Mouse (Mus musculus) B cell, adult (primary cell): ENCODE results near the gene Olfr420. TPM values are rescaled to one million over a fixed set of nuclear protein-coding genes. Genes with fewer than 3 reads are reported as not detected.

Experiments used
- total RNA-seq: library from RNA; stranded (reverse); gene quantifications from 4 replicates; pipeline ENCODE4 v1.2.4, GENCODE M21; 2023; ENCODE audit not compliant: inconsistent age

Gene Olfr420
- total RNA-seq: not detected in 4 replicates

DNA sequence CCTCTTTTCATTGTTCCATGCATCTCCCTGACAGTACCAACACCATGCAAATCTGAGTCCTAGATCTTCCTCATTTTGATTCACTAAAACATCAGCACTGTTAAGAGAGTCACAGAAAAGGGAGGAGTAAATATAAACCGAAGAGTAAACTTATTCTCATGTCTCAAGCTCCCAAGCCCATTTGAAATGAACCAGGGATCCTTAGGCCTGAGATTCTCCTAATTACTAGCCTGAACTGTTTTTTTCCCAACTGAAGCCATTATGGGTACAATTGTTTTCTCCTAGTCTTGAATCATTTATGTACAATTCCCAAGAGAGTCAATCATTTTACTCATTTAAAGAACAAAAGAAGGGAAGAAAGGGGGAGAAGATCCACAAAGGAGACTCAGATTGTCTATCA lies at the start of gene Olfr420:
Gene Olfr420 (plus strand): TSS at position 301 of the 400 bp plus-strand sequence.

GRCm38 (mm10) chr1:174121062-174121461 lies 34.4 kb upstream of the Olfr420 start, which contains the start of gene Olfr231:
Gene Olfr231, minus strand, starts transcription at chr1:174121162.

DNA sequence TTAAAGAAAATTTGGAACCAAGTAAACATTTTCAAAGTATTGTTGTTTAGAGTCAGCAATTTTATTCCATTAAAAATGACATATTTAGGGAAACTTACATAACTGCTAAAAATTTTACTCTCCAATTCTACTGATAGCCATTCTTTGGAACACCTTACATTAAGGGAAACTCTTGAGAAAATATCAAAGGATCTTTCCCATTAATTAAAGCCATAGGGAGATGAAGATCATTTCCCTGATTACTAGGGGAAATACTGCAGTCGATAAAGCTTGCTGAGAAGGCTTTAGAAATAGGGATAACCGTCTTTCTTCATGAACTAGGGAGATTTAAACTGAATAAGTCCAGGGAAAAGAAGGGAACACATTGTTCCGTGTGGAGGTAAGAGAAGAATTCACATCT lies 24.2 kb upstream of the Olfr420 start, which contains the start of gene Olfr424:
Gene Olfr424 (plus strand): TSS at position 301 of the 400 bp plus-strand sequence.

DNA sequence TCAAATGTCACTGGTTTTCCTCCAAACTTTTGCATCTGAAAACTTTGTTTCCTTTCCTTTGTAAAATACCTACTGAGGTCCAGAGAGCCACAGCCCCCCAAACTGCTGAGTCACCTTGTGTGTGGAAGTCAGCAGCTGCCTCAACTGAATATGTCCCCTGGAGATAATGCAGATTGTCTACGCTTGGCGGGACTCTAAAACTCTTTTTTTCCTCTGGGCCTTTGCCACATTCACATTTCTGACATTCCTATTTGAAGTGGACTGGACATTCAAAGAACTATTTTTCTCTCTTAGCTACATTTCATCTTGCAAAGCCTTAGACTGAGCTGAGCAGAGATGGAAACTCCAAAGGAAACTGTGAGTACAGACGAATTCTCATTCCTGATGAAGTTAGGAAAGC lies 17.2 kb downstream of the Olfr420 start, which contains the start of gene Spta1:
Gene Spta1 (plus strand): TSS at position 172 of the 400 bp plus-strand sequence.

Other genes with a start within 250 kb of the Olfr420 start
- 0.51 to 0.99 TPM in 2 of 4 replicates, not detected in the others for gene Ifi211, start 242.6 kb upstream of the Olfr420 start, total RNA-seq
- 501 to 587 TPM (median 554 TPM) in 4 replicates for gene Mndal, start 213.1 kb upstream of the Olfr420 start, total RNA-seq
- gene Ifi203, start 213.0 kb upstream of the Olfr420 start, total RNA-seq: 256 to 308 TPM (median 264 TPM) in 4 replicates
- gene Ifi202b, start 172.9 kb upstream of the Olfr420 start, total RNA-seq: not detected in 4 replicates
- gene Ifi205, start 123.8 kb upstream of the Olfr420 start, total RNA-seq: 5.7 to 11.8 TPM (median 6.6 TPM) in 4 replicates
- gene Olfr433, start 114.9 kb upstream of the Olfr420 start, total RNA-seq: 0.18 to 0.35 TPM (median 0.28 TPM) in 4 replicates
- not detected in 4 replicates for gene Olfr432, start 106.4 kb upstream of the Olfr420 start, total RNA-seq
- gene Olfr430, start 89.0 kb upstream of the Olfr420 start, total RNA-seq: not detected in 4 replicates
- gene Olfr429, start 71.3 kb upstream of the Olfr420 start, total RNA-seq: not detected in 4 replicates
- gene Olfr427, start 58.7 kb upstream of the Olfr420 start, total RNA-seq: not detected in 4 replicates
- not detected in 4 replicates for gene Olfr231, start 34.5 kb upstream of the Olfr420 start, total RNA-seq
- not detected in 4 replicates for gene Olfr424, start 24.1 kb upstream of the Olfr420 start, total RNA-seq
- 0.16 TPM in 1 of 4 replicates, not detected in the others for gene Spta1, start 17.1 kb downstream of the Olfr420 start, total RNA-seq
- gene Olfr419, start 96.4 kb downstream of the Olfr420 start, total RNA-seq: not detected in 4 replicates
- gene Mptx1, start 174.9 kb downstream of the Olfr420 start, total RNA-seq: not detected in 4 replicates
- not detected in 4 replicates for gene Olfr417, start 209.5 kb downstream of the Olfr420 start, total RNA-seq
- not detected in 4 replicates for gene Olfr248, start 235.4 kb downstream of the Olfr420 start, total RNA-seq